Mouse (Mus musculus): Measurements from ENCODE around the gene E130208F15Rik. TPM values are rescaled to one million over a fixed set of nuclear protein-coding genes. Genes with fewer than 3 reads are reported as not detected.

The E130208F15Rik gene
- polyA plus RNA-seq, 1 experiment from 2014 or later: not detected

GRCm38 (mm10) chr7:30281522-30281921 lies 40.0 kb upstream of the E130208F15Rik start:
- H3K27me3 ChIP-seq (ENCODE audit: insufficient read depth, low read length): no peaks in the 10 kb centered on the region
- no peak overlapping the region; the same call in 1 of the 2 replicates for H3K9ac ChIP-seq (replicated peaks)
- DNase-seq: no peak
- no peaks in the 10 kb centered on the region for H3K9me3 ChIP-seq (ENCODE audit: low read length)
- ATAC-seq: no peak
- WGBS (ENCODE audit: insufficient replicate concordance): 72% methylated on average over 4 of the region's 4 CpGs
- H3K27ac ChIP-seq (ENCODE audit: low read depth): no peak overlapping the region
- H3K36me3 ChIP-seq (replicated peaks; ENCODE audit: insufficient read depth, low read length): no peaks in the 10 kb centered on the region
- TF ChIP-seq EP300 (IDR thresholded peaks at IDR 0.05; ENCODE audit: low read depth): no peak
- TF ChIP-seq CTCF (IDR thresholded peaks at IDR 0.05; ENCODE audit: low read depth): no peak
- H3K4me3 ChIP-seq (ENCODE audit: low read depth, low read length): no peak overlapping the region
- peaks cover 15% of the 10 kb centered on the region for H3K4me1 ChIP-seq (ENCODE audit: insufficient read depth)
- no peak overlapping the region for H3K4me2 ChIP-seq (ENCODE audit: low read depth, low read length)

- Histone ChIP-seq H3K27ac (ENCODE audit: low read depth) (no peak overlapping the region), H3K9ac (replicated peaks) (no peak overlapping the region), H3K4me1 (ENCODE audit: insufficient read depth) (peaks cover 15% of the 10 kb centered on the region), H3K9me3 (ENCODE audit: low read length) (no peaks in the 10 kb centered on the region), H3K27me3 (ENCODE audit: insufficient read depth, low read length) (no peaks in the 10 kb centered on the region), H3K36me3 (replicated peaks; ENCODE audit: insufficient read depth, low read length) (no peaks in the 10 kb centered on the region), H3K4me2 (ENCODE audit: low read depth, low read length) (no peak overlapping the region), H3K4me3 (ENCODE audit: low read depth, low read length) (no peak overlapping the region)
- TF ChIP-seq CTCF (IDR thresholded peaks at IDR 0.05; ENCODE audit: low read depth) (no peak), EP300 (IDR thresholded peaks at IDR 0.05; ENCODE audit: low read depth) (no peak)
- ATAC-seq (no peak), DNase-seq (no peak)
- WGBS (ENCODE audit: insufficient replicate concordance): 75% methylated on average over 7 of the region's 7 CpGs
Measured at GRCm38 (mm10) chr7:30282740-30283139, 38.8 kb upstream of the E130208F15Rik start.

- Histone ChIP-seq H3K27ac (ENCODE audit: low read depth) (no peak overlapping the region), H3K4me2 (ENCODE audit: low read depth, low read length) (no peak overlapping the region), H3K4me3 (ENCODE audit: low read depth, low read length) (no peak overlapping the region), H3K27me3 (ENCODE audit: insufficient read depth, low read length) (peaks cover 4% of the 10 kb centered on the region), H3K36me3 (replicated peaks; ENCODE audit: insufficient read depth, low read length) (no peaks in the 10 kb centered on the region), H3K9ac (replicated peaks) (no peak overlapping the region), H3K4me1 (ENCODE audit: insufficient read depth) (no peaks in the 10 kb centered on the region), H3K9me3 (ENCODE audit: low read length) (no peaks in the 10 kb centered on the region)
- DNase-seq (no peak), ATAC-seq (no peak)
- WGBS (ENCODE audit: insufficient replicate concordance): 41% methylated on average over 8 of the region's 8 CpGs
- TF ChIP-seq CTCF (IDR thresholded peaks at IDR 0.05; ENCODE audit: low read depth) (no peak), EP300 (IDR thresholded peaks at IDR 0.05; ENCODE audit: low read depth) (no peak)
Measured at GRCm38 (mm10) chr7:30286701-30287410, 34.7 kb upstream of the E130208F15Rik start.

- 69% methylated on average over 6 of the region's 6 CpGs for WGBS (ENCODE audit: insufficient replicate concordance)
- no peak for ATAC-seq
- peaks cover 8% of the 10 kb centered on the region for H3K27me3 ChIP-seq (ENCODE audit: insufficient read depth, low read length)
- H3K9ac ChIP-seq (replicated peaks): no peak overlapping the region
- H3K4me1 ChIP-seq (ENCODE audit: insufficient read depth): no peaks in the 10 kb centered on the region
- no peak overlapping the region for H3K4me3 ChIP-seq (ENCODE audit: low read depth, low read length)
- H3K4me2 ChIP-seq (ENCODE audit: low read depth, low read length): no peak overlapping the region
- DNase-seq: no peak
- no peaks in the 10 kb centered on the region for H3K36me3 ChIP-seq (replicated peaks; ENCODE audit: insufficient read depth, low read length)
- no peak overlapping the region for H3K27ac ChIP-seq (ENCODE audit: low read depth)
- H3K9me3 ChIP-seq (ENCODE audit: low read length): no peaks in the 10 kb centered on the region
- TF ChIP-seq EP300 (IDR thresholded peaks at IDR 0.05; ENCODE audit: low read depth): no peak
- TF ChIP-seq CTCF (IDR thresholded peaks at IDR 0.05; ENCODE audit: low read depth): no peak
Measured at GRCm38 (mm10) chr7:30288046-30288445, 33.5 kb upstream of the E130208F15Rik start.

- no peaks in the 10 kb centered on the region for H3K9me3 ChIP-seq (ENCODE audit: low read length)
- H3K27ac ChIP-seq (ENCODE audit: low read depth): no peak overlapping the region
- ATAC-seq: no peak
- TF ChIP-seq CTCF (IDR thresholded peaks at IDR 0.05; ENCODE audit: low read depth) (no peak), EP300 (IDR thresholded peaks at IDR 0.05; ENCODE audit: low read depth) (no peak)
- no peak overlapping the region for H3K4me2 ChIP-seq (ENCODE audit: low read depth, low read length)
- H3K4me3 ChIP-seq (ENCODE audit: low read depth, low read length): no peak overlapping the region
- H3K4me1 ChIP-seq (ENCODE audit: insufficient read depth): no peaks in the 10 kb centered on the region
- DNase-seq: no peak
- no peak overlapping the region for H3K9ac ChIP-seq (replicated peaks)
- WGBS (ENCODE audit: insufficient replicate concordance): 64% methylated on average over 7 of the region's 7 CpGs
- H3K27me3 ChIP-seq (ENCODE audit: insufficient read depth, low read length): peaks cover 8% of the 10 kb centered on the region
- no peaks in the 10 kb centered on the region for H3K36me3 ChIP-seq (replicated peaks; ENCODE audit: insufficient read depth, low read length)
Measured at GRCm38 (mm10) chr7:30289071-30289713, 32.3 kb upstream of the E130208F15Rik start.

- WGBS (ENCODE audit: insufficient replicate concordance): 64% methylated on average over 10 of the region's 10 CpGs
- TF ChIP-seq CTCF (IDR thresholded peaks at IDR 0.05; ENCODE audit: low read depth) (no peak), EP300 (IDR thresholded peaks at IDR 0.05; ENCODE audit: low read depth) (no peak)
- Histone ChIP-seq H3K4me2 (ENCODE audit: low read depth, low read length) (no peak overlapping the region), H3K27me3 (ENCODE audit: insufficient read depth, low read length) (peaks cover 8% of the 10 kb centered on the region), H3K4me1 (ENCODE audit: insufficient read depth) (no peaks in the 10 kb centered on the region), H3K36me3 (replicated peaks; ENCODE audit: insufficient read depth, low read length) (no peaks in the 10 kb centered on the region), H3K4me3 (ENCODE audit: low read depth, low read length) (no peak overlapping the region), H3K27ac (ENCODE audit: low read depth) (no peak overlapping the region), H3K9me3 (ENCODE audit: low read length) (no peaks in the 10 kb centered on the region), H3K9ac (replicated peaks) (no peak overlapping the region)
- ATAC-seq: no peak
- DNase-seq: no peak
Measured at GRCm38 (mm10) chr7:30289714-30290399, 31.7 kb upstream of the E130208F15Rik start.

Measured in liver, postnatal 0 days (tissue).